Mouse (Mus musculus): Measurements from ENCODE around the gene Aldh3a1.

GRCm38 (mm10) chr11:61205167-61205950 lies 2.0 kb upstream of the Aldh3a1 start:
- no peak for TF ChIP-seq CTCF (IDR thresholded peaks at IDR 0.05; ENCODE audit: low read depth)
- TF ChIP-seq EP300 (IDR thresholded peaks at IDR 0.05; ENCODE audit: low read depth): no peak

Data from liver, postnatal 0 days (tissue).